ENCODE assay signal across 14 mouse cellular contexts in genomic region chr1:194561098-194561497, GRCm38 (mm10).
"Had no signal": no experiment of that assay in that cellular context is flagged by ENCODE, and none has a peak within 500 bp of the region (broad histone marks: within the 10 kb centered on the region; RNA-seq: fewer than 3 reads in every experiment).

No protein-coding gene starts in this region.

- H3K27ac ChIP-seq: kidney, embryonic 15.5 days; left cerebral cortex, adult 2 months; liver, embryonic 13.5 days had no signal

- H3K9me3 ChIP-seq: kidney, embryonic 15.5 days; liver, embryonic 13.5 days had no signal

- H3K36me3 ChIP-seq: kidney, embryonic 15.5 days; liver, embryonic 13.5 days had no signal

- H3K27me3 ChIP-seq: kidney, embryonic 15.5 days; liver, embryonic 13.5 days had no signal

- H3K4me1 ChIP-seq: kidney, embryonic 15.5 days; liver, embryonic 13.5 days had no signal

- H3K4me2 ChIP-seq: kidney, embryonic 15.5 days; liver, embryonic 13.5 days; midbrain, embryonic 11.5 days had no signal

- H3K9ac ChIP-seq: kidney, embryonic 15.5 days; liver, embryonic 13.5 days had no signal

- DNase-seq: kidney, postnatal 10 days; kidney, postnatal 36 days; layer of hippocampus, postnatal 36 days; liver, embryonic 13.5 days; lung, adult 2 months; lung, postnatal 14 days; lung, postnatal 4 days; midbrain, embryonic 14.5 days; right cerebral cortex, postnatal 14 days; right cerebral cortex, postnatal 4 days; thymus, postnatal 25 days had no signal

- H3K4me3 ChIP-seq: kidney, embryonic 15.5 days; left cerebral cortex, adult 2 months; liver, embryonic 13.5 days had no signal
